Mouse (Mus musculus) urinary bladder, postnatal 10 days (tissue): ENCODE data around the gene Ush1g.

Experiments
- DNase-seq: peaks from one replicate; pipeline ENCODE4 v3.0.0; 2022; ENCODE audit warnings: low spot score

The Ush1g gene

DNA sequence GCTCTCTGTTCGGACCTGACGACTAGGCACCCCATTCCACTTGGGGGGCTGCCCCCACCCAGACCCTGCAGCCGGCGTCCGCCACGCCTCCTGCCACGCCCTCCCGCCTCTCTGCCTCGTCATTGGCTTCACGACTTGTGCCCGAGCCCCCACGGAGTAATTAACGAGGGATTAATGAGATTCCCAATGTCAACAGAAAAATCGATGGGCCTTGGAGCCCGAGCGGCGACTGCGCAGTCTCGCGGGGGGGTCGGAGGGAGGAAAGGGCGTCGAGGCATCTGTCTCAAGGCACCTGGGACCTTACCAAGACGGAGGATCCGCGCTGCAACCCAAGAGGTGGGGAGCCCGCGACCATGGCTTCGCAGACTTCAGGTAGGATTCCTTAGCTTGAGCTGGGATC lies 12.7 kb upstream of the Ush1g start, which contains the start of gene Otop3:
Gene Otop3, plus strand, starts transcription at position 201 of the 400 bp plus-strand sequence.
- DNase-seq: no peak

DNA sequence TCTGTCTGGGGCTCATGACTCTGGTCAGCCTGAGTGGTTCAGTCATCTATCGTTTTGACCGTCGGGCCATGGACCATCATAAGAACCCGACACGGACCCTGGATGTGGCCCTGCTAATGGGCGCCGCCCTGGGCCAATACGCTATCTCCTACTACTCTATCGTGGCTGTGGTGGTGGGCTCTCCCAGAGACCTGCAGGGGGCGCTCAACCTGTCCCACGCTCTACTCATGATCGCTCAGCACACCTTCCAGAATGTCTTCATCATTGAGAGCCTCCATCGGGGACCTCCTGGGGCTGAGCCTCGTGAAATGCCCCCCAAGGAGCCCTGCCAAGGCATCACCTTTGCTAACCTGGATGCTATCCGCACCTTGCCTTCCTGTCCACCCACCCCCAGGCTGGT lies 7.5 kb upstream of the Ush1g start:
- DNase-seq: no peak

DNA sequence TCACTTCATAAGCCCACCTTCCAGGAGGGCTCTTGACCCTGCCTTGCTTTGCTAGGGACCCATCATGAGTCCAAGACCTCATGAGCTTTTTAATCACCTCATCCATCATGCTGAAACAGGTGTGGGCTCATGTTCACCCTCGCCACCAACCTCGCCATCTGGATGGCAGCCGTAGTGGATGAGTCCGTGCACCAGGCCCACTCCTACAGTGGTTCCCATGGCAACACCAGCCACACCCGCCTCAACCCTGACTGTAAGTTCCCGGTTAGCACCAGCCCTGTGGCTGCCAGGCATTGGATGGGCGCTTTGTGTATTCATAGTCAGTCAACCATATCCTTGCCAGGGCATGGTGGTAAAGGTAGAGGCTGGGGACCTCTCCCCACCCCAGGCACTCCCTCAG lies 4.9 kb upstream of the Ush1g start:
- no peak for DNase-seq

DNA sequence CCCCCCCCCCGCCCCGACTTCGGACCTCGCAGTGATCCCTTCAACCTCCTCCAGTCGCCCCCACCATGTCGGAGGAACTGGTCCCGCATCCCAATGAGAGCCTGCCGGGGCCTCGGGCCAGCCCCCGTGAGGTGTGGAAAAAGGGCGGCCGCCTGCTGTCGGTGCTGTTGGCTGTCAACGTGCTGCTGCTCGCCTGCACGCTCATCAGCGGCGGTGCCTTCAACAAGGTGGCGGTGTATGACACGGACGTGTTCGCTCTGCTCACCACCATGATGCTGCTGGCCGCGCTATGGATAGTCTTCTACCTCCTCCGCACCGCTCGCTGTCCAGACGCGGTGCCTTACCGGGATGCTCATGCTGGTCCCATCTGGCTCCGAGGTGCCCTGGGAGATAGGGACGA lies 1.5 kb upstream of the Ush1g start:
- no peak for DNase-seq

DNA sequence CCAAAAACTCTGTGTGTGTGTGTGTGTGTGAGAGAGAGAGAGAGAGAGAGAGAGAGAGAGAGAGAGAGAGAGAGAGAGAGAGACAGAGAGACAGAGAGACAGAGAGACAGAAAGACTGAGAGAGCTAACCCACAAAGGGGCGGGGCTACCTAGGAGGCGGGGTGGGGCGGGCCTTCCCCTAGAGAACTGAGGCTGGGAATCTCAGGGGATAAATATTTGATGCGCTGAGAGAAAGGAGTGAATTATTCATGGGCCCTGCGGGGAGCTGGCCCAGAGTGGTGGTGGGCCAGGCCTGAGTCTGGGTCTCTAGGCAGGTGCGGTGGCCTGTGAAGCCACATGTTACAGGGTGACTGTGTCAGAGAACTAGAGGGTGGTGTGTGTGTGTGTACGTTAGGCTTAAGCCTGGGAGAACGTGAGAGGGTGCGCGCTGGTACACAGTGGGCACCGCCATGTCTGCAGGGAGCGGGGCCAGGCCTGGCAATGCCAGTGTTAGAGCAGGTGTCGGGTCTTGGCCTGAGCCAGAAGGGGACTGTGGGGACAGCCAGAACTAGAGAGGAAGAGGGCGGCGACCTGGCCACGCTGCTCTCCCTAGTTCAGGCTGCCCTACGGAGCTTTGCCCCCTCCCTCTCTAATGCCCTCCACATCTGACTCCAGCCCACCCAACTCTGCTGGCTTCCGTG lies 2.0 kb downstream of the Ush1g start:
- no peak for DNase-seq

DNA sequence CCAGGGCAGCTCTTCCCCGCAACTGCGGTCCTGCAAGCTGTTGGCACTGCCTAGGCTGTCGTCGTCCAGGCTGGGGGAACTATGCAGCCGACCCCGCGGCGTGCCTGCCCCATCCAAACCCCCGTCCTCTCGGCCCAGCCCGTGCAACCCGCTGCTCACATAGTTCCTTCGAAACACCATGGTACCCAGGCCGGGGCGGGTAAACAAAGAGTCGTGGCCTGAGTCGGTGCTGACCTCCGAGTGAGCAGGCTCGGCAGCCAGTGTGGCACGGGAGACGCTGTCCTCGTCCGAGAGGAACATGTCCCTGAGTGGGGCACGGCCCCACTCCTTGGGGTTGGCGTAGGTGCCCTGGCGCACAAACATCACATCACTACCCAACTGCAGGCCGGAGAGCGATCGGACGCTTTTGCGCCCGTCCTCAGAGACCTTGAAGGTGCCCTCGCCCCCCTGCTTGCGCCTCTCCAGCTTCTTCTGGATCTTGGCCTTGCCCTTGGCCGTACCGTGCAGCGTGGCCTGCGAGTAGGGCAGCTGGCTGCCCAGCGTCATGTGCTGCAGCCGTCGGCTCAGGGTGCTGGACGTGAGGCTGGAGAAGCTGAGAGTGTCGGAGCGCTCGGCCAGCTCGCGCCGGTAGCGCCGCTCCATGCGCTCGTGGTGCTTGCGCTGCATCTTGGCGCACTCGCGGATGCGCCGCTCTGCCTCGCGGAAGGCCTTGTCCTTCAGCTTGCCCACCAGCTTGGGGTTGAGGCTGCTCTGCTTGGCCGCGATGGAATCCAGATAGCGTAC lies 3.4 kb downstream of the Ush1g start:
- no peak for DNase-seq

DNA sequence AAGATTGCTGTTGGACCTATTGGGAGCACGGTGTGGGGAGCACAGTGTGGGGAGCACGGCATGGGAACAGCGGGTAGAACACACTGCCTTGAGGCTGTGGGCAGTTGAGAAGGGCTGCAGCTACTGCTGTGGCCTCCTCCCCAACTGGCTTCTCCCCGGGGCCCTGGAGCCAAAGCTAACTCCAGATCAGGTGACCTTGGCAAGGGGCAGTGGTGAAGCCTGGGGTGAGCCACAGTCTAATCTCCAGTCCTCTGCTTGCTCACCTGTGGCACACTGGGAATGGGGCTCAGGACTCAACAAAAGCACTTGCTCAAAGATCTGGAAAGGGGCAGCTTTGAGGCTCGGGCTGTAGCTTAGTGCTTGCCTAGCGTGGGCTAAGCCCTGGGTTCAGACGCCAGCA lies 4.6 kb downstream of the Ush1g start:
- no peak for DNase-seq

DNA sequence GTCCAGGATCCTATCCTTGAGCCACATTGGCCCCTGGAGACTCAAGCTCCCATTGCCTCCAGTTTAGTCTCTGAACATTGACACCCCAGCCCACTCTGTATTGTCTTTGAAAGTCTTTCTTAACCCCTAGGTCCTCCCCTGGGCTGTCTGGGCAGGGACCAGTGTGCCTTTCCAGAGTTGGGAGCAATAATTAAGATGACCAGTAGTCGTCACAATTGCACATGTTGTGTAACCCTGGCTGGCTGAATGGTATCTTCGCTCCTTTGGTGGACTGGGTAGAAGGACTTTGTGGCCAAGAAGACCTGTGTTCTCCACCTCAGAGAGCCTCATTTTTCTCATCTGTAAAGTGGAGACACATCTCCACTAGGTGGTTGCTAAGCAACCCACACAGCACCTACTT lies 7.6 kb downstream of the Ush1g start:
- no peak for DNase-seq

DNA sequence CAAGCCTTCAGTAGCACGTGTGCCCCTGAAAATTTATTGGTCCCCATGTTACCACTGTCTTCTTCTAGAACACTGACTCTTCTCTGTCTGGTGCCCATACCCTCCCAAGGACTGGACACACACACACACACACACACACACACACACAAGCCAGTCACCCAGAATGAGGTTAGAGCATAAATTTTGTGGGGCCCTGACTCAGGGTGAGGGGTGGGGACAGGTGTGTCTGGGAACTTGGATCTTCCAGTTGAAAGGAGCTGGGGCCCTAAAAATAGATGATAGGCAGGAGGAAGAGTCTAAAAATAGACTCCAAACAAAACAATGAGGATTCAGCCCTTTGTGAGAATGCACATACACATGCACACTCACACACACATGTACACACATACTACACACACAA lies 13.1 kb downstream of the Ush1g start:
- DNase-seq: no peak

DNA sequence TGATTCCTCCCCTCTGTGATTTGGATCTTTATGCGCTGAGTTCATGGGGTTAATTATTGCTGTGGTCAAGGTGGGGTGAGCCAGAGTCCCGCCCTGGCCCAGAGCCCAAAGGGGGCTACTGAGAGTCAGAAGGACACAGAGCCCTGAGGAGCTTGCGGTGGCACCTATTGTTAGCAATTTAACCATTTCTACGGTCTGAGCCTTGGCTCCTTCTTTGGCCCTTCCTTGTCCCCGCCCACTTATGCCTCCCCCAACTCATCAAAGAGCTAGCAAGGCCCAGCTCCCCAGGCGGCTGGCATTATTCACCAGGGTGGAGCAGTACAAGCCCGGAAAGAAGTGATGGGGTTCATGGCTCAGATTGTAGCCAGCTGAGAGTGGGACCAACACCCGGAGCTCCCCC lies 15.0 kb downstream of the Ush1g start, which contains the start of gene Otop2:
Gene Otop2, plus strand, starts transcription at position 301 of the 400 bp plus-strand sequence.
- no peak for DNase-seq

DNA sequence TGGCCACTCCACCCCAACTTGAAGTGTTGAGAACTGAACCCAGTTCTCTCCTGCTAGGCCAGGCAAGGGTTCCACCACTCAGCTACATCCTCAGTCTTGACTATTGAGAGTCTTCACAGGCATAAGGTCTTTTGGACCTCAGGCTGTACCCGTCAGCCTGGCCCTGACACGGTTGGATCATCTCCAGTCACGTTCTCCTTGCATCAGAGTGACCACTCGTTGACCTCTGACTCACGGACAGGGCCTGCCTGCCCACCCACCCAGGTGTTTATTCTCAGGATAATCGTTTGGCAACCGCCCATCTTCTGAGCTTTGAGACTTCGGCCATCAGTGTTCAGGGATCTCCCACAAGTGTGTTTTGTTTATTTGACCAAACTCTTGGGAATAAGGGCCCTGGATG lies 18.7 kb downstream of the Ush1g start:
- DNase-seq: no peak

DNA sequence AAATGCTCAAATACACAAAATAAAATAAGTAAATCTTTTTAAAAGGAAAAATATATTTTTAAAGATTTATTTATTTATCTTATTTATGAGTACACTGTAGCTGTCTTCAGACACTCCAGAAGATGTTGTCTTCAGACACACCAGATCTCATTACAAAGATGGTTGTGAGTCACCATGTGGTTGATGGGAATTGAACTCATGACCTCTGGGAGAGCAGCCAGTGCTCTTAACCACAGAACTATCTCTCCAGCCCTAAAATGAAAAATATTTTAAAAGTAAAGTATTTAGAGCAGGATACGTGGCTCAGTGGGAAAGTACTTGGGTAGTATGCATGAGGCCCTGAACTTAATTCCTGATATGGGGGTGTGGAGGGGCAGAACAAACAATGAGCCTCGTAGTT lies 20.5 kb downstream of the Ush1g start:
- no peak for DNase-seq

DNA sequence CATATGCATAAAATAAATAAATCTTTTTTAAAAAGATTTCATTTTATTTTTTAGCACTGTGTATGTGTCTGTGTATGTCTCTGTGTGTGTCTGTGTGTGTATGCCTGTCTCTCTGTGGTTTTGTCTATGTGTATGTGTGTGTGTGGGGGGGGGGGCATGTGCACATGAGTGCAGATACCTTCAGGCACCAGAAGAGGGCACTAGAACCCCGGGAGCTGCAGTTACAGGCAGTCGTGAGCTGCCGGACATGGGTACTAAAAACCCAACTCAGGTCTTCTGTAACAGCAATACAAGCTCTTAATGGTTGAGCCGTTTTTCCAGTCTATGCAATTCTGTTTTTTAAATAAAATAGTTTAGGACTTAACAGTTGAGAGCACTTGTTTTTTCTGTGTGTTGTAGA lies 21.1 kb downstream of the Ush1g start:
- DNase-seq: no peak

DNA sequence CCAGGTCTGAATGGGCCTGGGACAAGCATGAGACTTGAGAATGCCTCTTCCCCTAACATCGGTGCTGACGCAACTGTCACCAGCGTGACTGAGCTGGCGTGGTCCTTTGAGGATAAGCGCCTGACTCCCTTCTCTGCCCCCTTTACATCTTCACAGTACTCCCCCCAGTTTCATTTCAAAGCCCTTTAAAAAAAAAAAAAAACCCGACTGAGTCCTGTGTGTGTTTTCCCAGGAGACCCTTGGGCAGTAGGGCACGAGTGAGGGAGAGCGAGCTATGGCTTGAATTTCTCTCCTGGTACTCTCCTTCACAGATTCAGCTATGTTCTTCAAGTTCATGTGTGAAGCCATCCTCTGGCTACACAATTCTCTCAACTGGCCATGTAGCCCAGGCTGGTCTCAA lies 23.7 kb downstream of the Ush1g start:
- no peak for DNase-seq

DNA sequence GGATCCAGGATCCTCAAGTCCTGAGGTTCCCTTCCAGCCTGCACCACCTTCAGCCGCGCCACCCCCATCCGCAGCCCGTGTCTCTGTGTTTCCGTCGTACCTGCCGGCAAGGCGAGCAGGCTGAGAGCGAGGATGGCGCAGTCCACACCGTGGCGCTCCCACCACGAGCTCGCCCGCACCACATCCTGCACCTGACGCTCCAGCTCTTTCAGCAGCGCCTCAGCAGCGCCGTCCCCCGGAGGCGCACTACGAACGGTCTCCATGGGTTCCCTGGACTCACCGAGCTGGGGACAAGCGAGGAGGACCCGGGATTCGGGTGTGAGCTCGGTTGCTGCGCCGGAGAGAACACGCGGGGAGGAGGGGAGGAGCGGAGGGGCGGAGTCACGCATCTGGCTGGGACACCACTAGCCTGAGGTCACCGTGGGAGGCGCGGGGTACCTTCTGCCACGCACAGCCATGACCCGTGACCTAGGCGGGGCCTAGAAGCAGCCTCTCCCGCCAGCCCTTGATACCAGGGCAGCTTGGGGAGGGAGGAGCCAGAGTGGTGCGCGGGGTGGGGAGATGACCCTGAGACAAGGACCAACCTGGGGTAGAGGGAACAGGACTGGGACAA lies 24.5 kb downstream of the Ush1g start, which contains the start of gene Fads6:
Gene Fads6, minus strand, starts transcription at position 450 of the 613 bp plus-strand sequence.
- no peak for DNase-seq

DNA sequence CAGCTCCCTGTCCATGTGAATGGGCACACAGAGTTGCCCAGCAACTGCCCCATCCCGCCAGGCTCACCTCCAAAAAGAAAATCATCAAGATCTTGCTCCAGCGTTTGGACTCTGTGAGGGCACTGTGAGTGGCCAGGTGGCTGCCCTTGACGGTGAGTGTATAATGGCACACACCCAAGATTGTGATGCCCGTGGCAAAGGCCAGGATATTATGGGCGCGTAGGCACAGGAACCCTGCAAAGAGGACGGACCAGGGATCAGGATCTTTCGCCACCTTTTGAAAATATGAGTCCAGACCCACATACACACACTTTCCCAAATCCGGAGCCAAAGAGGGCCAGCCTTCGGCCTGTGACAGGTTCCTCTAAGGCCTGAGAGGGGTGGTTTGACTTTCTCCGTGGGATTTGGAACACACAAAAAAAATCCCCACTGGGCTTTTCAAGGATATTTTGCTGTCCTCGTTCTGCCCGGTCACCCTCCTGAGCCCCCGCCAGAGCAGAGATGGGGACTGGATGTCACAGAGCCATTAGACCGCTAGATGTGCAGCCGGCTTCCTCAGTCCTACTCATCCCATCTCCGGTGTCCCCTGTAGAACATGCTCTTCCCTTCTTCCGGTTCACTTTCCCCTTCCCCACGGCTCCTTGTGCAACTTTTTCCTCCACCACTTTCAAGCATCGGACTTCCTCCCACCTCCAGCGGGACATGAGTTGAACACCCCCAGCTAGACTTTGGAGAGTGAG lies 25.2 kb downstream of the Ush1g start:
- DNase-seq: no peak

DNA sequence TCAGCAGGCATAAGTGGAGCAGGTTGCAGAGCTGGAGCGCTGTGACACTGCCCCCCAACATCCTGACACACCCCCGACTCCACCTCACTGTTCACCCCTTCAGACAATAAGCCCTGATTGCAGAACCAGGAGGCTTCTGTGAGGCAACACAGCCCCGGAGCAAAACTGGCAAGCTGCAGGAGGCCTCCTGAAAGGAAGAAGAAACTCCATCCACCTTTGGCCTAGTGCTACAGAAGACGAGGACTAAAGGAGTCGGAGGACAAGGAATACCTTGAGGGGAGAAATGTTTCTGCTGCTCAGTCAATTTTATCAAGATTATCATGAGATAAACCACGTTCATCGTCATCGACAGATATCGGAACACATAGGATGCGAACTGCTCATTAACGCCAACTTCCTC lies 25.9 kb downstream of the Ush1g start:
- DNase-seq: no peak

DNA sequence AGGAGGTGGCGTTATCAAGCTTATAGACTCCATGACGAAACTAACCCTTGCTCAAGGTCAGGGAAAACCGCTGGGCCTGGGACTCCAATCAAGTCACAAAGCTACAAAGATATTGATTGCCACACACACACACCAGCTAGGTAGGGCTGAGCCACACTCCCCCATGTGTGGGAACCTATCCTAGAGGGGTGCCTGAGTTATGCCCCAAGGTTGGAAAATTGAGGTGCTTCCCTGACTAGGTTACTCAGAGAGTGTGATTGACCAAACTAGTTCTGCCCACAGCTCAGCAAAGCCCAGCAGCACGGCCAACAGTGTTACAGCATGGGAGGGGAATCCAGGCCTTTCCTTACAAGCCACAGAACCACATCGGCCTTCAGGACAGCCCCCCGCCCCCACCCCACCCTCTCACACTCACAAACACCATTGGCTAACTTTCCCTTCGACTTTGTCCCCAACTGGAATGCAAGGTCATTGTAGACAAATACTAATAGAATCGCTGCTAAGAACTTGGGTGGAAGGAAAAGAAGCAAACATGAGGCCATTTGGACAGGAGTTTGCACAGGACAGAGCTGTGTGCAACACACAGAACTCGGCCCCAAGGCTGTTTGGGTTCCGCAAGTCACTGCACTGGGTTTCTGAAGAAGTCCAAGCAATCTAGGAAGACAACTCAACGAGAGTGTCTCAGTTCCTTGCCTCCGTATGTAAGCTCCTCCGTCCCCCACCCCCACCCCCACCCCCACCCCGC lies 29.0 kb downstream of the Ush1g start:
- DNase-seq: no peak

DNA sequence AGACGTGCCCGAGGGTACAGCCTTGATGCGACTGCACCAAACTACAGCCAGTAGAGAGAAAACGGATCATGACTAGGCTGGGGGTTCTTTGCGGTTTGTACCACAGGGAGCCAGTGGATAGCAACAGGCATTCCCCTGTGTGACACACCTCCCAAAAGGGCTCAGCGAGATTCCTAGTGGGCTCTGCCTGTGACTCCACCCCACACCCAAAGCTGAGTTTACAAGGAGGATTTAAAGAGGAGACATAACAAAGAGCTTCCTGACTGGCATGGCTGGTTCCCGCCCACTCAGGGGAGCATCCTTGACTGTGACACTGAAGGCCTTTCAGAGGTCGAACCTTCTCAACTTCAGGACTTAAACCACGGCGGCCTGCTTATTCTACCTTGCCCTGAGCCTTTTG lies 30.3 kb downstream of the Ush1g start:
- DNase-seq: no peak

DNA sequence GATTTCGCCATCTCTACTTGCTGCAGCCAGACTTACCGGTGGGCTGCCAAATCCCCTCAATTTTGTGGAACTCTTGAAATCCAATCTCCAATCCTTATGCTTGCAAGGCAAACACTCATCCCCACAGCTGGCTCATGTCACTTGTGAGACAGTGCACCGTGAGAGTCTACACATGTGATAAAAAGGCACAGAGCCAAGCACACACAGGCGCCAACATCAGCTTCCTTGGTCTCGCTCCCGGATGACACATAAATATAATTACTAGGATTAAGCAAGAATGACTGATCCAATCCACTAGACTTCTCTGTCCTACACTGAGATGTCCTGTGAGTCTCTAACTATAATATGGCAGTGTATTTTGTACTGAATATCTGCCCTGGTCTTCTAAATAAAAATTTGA lies 30.9 kb downstream of the Ush1g start:
- DNase-seq: no peak

DNA sequence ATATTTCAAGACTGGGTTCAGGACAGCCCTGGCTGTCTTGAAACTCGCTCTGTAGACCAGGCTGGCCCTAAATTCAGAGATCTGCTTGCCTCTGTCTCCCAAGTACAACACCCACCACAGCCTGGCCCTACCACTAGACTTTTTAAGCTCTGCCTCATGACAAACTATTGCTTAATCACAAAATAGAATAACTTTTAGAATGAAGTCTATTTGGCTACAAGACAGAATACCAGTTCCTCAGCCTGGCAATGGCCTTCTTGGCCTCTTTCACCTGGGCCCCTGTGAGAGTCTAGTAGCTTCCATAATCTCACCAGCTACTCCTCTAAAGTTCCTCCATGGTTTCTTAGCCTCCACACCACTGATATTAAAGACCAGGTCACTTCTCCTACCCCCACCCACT lies 31.5 kb downstream of the Ush1g start:
- no peak for DNase-seq

DNA sequence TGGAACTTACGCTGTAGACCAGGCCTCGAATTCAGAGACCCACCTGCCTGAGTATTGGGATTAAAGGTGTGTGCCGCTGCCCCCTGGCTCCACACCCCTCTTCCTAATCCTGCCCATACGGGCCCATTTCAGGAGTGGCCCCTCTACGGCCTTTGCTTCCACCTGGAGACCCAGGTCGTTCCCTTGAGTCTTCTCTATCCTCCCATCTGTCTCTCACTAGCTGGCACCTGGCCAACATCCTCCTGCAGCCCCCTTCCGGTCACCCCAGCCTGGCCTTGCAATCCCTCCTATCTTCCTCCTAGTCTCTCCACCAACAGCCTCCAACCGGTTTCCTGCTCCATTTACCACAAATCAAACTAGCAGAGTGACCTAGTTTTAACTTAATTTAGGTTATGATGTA lies 32.0 kb downstream of the Ush1g start:
- DNase-seq: no peak
